Mouse (Mus musculus) layer of hippocampus, adult 9-10 months (tissue): ENCODE data around the gene Gpr62.

Source experiments
- DNase-seq: peaks from one replicate; pipeline ENCODE4 v3.0.0; 2022; ENCODE audit warnings: low spot score

Gene Gpr62

DNA sequence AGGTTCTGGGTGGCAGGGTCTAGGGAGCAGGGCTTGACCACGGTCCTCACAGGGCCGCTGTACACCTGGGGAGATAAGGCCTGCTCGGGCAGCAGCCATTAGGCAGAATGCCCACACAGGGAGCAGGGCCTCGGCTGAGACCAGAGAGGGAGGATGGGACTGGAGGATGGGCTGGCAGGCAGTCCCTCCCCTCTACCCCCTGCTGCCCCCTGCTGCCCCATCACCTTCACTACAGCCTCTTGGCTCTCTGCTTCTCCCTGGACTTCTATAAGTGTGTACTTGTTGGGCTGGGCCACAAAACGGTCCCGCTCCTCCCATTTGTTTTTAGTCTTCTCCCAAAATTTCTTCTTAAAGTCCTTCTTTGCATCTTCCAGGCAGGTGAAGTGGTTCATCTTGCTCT lies 8.7 kb upstream of the Gpr62 start:
- DNase-seq = no peak

DNA sequence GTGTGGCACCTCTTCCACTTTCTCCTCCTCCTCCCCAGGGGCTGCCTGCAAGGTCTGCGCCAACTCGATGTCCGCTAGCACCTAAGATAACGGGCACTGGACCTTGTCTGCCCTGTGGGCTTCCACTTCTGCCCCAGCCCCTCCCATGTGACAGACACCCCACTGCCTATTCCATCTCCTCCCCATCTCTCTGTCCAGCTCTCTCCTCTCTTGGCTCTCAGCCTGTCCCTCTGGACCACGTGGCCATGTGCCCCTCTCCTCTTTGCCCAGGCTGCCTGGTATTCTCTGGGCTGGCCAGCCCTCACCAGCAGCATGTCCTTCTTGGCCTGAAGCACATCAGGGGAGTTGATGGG lies 8.0 kb upstream of the Gpr62 start:
- DNase-seq = no peak

DNA sequence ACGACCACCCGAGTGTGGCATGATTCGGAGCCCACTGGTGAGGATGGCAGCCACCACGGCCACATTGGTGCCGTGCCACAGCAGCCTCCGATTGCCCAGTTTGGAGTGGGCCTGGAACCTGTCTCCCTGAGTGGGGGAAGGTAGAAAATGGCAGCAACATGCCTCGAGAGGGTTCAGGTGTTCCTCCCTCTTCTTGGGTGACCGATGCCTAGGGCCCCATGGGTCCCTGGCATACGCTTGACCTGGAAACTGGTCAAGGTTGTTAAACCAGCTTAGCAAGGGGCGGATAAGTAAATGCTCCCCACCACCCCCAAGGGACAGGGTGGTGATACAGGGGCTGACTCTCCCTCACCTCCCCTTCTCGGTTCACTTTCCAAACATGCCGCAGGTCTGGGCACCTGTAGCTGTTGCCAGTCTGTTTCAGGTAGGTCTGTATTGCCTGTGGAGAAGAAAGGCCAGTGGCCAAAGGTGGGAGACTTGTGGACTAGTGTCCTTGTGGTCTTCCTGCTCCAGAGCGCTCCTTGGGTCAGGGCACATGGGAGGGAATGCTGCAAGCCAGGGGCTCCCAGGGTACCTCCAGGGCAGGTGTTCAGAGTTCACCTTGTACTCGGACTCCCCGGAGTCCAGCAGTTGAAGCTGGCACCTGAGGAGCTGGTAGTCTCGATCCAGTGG lies 7.5 kb upstream of the Gpr62 start:
- no peak for DNase-seq

DNA sequence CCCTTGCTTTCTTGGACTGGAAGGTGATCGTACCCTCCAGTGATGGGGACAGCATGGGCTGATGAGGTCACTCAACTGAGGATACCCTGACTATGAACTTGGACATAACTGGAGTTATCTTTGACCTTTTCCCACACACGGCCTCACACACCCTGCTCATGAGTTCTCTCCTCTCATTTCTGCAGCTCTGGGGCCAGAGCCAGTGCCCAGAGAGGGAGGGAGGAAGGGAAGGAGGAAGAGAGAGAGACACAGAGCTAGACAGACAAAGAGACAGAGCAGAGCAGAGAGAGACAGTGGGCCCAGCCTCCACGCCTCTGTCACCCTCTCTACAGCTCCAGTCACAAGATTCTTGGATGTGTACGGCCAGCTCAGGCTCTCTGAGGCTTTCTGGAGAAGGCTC lies 6.6 kb upstream of the Gpr62 start:
- DNase-seq = no peak

DNA sequence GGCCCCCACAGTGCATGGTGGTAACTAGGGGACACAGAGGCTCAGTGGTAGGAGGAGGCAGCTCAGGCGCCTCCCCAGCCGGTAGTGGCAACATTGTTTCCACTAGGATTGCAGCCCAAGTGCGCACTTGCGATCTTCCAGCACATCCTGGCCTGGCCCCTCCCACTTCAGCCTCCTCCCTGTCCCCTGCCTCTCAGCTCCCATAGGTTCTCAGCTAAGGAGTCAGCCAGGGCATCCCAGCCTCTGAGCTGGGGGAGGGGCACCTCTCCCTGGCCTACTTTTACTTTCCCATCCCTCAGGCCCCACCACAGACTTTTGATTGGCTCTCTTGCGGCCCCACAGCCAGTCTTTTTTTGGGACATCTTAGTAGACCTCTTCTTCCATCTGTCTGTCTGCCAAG lies 6.2 kb upstream of the Gpr62 start:
- DNase-seq = no peak

DNA sequence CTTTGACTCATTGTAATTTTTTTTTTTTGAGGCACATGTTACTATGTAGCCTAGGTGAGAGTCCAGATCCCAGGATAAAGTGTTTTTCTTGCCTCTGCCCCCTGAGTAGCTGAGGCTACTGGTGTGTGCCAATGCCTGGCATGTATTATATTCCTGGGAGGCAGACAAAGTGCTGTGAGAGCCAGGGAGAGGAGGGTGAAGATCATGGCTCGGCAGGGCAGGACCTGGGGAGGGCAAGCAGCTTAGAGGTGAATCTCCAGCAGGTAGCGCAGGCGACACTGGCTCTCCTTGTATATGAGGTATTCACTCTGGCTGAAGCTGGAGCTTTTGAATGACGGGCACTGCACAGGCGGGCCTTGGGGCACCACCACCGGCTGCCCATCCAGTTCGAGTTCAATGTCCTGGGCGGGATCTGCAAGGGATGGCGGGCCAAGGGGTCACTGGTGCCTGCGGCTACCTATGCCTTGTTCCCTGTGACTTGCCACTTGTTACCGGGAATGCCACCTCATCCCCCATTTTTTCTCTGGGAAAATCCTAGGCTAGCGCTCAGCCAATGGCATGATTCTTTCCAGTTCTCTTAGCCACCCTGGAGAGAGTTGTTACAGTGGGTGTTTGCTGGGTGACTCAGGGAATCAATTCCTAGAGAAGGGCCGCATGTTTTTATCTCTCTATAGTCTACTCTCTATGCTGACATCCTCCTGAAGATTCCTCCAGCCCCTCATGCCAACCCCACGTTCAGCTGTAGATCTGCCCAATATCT lies 5.4 kb upstream of the Gpr62 start:
- no peak for DNase-seq

DNA sequence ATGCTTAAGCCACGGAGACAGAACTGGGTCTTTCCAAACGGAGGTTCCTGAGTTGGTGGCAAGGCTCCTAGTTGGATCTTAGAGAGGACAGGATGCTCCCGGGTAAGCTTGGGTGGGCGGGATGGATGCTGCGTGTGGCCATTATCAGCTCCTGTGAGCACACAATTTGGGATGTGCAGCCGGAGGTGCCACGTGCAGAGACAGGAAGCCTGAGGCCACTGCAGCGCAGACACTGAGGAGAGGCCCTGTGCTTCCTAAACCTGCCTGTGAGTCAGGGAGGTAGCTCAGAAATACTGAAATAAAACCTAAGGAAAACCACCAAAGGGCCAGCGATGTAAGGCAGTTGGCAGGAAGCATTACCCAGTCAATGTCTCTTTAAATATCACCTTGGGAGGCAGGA lies 4.0 kb upstream of the Gpr62 start:
- DNase-seq = no peak

DNA sequence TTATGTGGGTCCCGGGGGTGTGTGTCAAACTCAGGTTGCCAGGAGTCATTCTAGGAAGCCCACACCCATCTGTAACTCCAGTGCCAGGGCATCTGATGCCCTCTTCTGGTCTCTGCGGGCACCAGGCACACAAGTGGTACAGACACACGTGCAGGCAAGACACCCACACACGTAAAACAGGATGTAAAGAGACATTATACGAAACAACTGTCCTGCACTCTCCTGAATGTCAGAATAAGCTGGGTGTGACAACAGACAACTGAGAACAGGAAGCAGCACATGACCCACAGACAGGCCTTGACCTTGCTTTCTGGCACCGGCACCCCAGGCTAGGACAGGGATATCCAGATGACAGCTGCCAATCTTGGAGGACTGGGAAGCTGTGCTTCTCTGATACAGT lies 3.6 kb upstream of the Gpr62 start:
- no peak for DNase-seq

DNA sequence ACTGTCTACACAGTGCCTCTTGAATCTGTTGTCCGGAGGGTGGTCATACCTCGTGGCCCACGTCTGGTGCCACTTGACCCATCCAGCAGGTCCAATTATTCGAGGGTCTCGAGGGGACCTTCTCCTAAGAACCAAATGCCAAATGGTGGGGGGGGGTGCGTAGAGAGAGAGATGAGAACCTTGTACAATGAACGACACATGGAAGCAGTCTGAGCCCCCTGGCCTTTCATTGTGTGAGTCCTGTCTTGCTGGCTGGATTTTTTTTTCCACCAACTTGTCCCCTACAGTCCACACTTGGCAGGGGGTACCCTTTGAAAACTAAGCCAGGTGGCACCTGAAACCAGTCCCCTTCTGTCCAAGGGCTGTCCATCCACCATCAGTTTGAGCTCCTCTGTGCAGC lies 2.0 kb upstream of the Gpr62 start:
- DNase-seq = no peak

DNA sequence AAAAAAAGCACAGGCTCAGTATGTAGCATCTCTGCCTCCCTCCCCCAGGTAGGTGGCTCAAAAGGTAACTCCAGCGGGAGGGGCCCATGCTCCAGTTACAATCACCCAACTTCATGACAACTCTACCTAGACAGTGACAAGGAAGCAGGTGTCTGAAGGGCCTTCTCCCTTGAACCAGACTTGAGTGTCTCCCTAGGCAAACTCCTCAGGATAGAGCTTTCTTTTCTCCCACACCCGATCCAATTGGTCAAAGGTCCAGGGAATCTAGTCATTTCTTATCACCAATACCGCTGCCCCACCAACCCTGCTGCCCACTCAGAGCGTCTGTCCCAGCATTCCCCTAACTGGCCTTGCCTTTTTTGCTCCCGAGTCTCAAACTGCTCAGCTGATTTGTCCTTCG lies 983 bp upstream of the Gpr62 start:
- DNase-seq = no peak

DNA sequence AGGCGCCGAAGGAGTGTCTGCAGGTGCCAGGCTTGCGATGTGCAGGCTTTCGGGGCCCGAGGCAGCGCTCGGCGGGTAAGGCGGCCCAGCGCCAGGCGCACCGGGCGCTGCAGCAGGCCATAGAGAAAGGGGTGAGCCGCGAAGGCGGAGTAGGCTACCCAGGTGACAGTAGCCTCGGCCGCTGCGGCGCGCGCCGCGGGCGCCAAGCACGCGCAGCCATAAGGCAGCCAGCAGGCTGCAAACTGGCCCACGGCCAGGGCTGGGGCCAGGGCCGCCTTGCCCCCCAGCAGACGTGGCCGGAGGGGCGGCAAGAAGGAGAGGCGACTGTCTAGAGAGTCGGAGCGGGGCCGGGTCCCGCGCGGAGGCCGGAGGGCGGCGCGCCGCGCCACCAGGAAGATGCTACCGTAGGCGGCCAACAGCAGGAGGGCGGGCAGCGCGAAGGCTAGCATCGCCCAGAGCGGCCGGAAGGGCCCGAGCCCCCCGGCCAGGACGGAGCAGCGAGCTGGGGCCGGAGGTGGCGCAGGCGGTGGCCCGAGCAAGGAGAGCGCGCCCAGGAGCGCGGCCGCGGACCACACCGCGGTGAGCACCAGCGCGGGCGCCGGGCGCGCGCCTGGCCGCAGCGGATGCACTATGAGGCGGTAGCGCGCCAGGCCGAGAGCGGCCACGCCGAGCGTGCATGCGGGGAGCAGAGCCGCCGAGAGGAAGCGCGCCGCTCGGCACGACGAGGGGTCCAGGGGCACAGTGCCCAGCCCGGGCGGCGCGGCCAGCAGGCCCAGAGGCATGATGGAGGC lies 792 bp downstream of the Gpr62 start:
- no peak for DNase-seq

DNA sequence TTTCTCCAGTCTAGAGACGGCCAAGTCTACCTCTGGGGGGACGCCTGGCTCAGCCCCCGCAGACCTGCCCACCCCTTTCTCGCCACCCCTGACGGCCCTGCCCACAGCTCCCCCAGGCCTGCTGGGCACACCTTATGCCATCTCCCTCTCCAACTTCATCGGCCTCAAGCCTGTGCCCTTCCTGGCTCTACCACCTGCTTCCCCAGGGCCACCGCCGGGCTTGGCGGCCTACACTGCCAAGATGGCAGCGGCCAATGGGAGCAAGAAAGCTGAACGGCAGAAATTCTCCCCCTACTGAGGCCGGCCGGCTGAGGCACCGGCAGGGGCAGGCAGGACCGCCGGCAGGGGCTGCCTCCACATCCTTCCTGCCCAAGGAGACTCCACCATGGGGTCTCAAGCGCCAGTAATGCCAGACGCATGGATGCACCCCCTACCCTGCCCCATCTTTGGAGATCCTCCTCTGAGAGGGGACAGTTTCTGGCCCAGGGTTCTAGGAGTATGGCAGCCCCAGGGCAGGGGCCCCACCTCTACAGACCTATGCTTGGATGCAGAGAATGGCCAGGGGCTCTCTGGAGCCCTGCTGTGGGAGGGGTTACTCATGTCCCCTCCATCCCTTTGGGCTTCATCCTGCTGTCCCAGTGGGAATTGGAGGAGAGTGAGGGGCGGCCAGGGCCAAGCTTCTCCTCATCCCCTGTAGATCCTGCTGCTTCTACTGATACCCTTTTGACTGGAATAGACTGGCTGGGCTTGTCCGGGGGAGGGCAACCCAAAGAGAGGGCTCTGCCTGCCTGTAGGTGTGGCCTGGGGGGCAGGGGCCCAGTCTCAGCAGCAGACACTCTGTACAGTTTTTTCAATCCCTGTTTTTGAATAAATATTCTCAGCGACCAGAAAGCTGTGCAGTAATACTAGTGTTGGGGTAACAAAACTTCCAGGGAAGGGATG lies 2.3 kb downstream of the Gpr62 start:
- DNase-seq = no peak

DNA sequence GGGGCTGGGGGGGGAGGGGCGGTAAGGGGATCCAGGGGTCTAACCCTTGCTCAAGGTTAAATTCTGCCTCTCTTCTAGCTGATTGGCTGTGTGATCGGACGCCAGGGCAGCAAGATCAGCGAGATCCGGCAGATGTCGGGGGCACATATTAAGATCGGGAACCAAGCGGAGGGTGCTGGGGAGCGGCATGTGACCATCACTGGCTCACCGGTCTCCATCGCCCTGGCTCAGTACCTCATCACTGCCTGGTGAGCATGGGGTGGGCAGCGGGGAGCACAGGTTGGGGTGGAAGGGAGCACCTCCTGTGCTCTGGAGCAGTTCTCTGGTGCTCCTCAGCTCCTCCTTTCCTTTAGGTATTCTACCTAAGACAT lies 3.3 kb downstream of the Gpr62 start:
- no peak for DNase-seq

DNA sequence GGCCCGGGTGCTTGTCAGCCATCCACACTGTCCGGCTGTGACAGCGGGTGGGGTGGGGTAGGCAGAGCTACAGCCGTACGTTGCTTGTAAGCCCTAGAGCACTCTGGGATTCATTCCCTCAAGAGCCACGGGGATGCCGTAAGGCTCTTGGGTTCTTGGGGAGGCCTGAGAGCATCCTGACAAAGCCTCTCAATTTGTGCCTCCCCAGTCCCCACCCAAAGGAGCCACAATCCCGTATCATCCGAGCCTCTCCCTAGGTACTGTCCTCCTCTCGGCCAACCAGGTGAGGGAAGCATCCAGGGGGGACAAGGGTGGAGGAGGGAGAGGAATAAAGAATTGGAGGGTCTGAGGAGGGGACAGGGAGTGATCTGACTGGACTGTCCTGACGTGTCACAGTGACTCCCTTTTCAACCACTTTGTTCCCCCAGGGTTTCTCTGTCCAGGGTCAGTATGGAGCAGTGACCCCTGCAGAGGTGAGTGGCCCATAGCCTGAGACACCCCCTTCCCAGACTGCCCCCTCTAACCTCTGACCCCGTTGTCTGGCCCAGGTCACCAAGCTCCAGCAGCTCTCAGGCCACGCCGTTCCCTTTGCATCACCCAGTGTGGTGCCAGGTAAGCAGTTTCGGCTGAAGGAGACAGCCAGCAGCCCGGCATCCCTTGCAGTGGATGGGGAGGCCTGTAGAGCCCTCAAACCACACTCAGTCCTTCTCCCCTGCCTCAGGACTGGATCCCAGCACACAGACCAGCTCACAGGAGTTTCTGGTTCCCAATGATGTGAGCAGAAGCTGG lies 3.9 kb downstream of the Gpr62 start:
- DNase-seq = no peak

DNA sequence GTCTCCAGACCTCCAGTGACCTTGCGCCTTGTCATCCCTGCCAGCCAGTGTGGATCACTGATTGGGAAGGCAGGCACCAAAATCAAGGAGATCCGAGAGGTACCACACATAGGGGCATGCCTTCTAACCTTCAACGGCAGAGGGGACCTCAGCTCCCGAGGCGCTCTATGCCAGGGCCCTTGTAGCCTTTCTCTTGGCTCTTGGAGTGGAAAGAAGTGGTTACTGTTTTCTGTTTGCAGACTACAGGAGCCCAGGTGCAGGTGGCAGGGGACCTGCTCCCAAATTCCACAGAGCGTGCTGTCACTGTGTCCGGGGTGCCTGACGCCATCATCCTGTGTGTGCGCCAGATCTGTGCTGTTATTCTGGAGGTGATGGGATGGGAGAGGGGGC lies 4.7 kb downstream of the Gpr62 start:
- DNase-seq = no peak

DNA sequence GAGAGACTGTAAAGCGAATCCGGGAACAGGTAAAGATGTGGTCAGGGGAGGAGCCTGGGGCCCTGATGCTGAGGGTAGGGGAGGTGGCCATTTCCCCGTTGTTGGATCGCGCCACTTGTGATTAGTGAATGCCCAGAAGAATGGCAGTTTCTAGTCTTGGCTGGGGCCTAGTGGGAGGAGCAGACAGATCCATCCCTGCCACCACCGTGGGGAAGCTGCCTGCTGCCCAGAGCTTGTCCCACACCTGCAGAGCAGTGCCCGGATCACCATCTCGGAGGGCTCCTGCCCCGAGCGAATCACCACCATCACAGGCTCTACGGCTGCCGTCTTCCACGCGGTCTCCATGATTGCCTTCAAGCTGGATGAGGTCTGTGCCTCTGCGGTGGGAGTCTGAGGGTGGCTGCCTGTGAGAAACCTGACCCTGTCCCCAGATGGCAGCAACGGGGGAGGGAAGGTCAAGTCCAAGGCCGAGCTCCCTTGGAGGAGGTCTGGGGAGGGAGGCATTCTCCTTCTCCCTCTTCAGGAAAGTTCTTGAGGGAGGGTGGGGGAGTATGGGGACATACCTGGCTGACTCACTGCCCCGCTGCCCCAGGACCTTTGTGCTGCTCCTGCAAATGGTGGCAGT lies 5.2 kb downstream of the Gpr62 start:
- DNase-seq = no peak

DNA sequence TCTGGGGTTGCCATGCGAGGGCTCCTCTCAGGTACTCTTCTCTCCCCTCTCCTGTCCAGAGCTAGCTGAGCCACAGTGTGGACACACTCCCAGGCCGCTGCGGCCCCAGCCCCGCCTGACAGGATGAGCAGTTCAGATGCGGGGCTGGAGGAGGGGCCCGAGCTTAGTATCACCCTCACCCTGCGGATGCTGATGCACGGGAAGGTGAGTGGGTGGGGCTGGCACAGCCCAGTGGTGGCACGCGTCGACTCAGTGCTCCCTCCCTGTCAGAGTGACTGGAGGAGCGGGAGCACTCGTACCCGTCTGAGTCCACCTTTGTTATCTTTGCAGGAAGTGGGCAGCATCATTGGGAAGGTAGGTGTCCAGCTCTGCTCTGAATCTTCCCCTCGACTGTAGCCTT lies 5.8 kb downstream of the Gpr62 start:
- no peak for DNase-seq

DNA sequence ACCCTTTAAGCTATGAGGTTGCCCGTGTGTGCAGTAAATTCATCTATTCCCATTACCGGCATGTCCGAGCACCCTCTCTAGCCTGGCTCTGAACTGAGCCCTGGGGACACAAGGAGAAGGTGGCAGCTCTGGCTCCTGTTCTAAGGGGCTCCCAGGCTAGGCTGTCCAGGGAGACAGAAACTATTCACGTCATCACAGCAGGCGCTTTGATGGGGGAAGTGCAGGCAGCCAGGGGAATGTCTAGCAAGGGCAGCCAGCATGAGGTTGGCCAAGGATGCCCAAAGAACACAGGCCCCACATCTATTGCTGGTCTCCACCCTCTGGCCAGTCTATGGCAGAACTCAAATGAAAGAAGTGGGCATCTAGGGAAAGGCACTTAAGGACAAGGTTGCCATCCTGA lies 7.8 kb downstream of the Gpr62 start:
- no peak for DNase-seq

DNA sequence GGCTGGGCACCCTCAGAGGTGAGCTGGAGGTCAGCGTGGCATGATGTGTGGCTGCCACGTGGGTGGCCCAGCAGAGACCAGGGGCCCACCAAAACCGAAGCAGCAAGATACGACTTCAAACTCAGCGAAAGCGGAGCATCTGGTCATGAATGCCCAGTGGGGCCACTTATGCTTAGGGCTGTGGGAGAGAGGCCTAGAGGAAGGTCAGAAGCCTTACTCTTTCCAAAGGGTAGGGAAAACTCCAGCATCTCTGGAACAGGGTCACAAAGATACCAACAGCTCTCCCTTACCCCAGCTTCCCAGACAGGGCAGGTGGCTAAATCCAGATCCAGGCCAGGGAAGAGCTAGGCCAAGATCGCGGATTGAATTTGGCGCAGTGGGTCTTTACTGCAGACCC lies 8.6 kb downstream of the Gpr62 start:
- DNase-seq = no peak

DNA sequence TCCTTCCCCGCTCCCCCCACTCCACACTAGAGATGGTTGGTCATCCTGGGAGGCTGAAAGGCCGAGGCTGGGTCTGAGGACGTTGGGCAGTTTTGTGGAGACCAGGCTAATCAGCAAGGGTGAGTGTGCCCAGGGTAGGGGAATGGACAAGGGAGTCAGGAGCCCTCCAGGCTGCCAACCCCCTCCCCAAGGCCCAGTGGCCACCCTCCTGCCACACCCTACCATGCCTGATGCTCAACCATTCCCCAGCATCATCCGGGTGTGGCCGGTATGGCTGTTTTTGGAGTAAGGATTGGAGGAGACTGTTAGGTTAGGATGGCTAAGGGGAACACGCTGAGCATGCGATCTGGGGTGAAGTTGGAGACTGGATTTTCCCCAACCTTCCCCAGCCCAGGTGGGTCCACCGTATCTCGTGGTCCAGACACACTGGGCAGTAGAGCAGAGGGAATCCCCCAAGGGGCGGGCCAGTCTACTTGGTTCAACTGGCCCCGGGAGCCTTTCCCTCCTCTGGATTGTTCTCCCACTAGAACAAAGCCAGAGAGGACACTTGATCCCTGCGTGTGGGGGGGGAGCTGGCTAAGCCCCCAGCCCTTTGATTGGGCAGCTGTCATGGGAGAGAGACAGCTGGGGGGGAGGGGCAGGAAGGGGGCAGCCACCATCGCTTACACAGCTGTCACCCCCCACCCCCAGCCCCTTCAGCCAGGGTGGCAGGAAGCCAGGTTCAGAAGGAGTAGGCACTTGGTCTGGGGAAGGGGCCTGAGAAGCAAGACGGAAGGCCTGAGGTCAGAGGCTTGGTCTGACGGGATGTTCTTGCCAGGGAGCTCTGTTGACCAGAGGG lies 9.2 kb downstream of the Gpr62 start:
- no peak for DNase-seq
